ENCODE assay signal across 9 mouse cellular contexts in the genomic region with DNA sequence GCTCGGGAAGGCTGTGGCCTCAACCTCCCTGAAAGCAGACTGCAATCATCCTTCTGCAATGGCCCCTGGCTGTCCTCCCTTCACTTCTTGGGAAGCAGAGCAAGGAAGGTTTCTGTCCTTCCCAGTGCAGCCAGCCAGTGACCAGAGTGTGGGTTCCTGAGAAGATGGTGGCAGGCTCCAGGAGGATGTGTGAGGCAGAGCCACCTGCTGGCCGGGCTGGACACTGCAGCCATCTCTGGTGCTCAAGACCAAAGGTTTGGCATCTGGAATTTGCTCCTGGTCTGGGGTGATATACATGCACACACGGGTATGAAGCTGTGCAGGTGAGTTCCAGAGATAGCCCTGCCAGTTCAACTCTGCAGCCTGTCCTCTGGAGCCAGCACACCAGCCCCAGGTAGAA.
DNase-seq lines count a peak whose midpoint lies in the region; ATAC-seq and TF ChIP-seq lines count a peak whose summit lies in the region.
"Had no signal": no experiment of that assay in that cellular context is flagged by ENCODE, and none has a peak within 500 bp of the region (broad histone marks: within the 10 kb centered on the region; RNA-seq: fewer than 3 reads in every experiment).

No protein-coding gene starts in this region.

- TF ChIP-seq CTCF in kidney, adult 2 months (conservative IDR thresholded peaks at IDR 0.05; ENCODE audit: insufficient read depth, insufficient read length, low read depth, low read length): peak; percentile 76
- TF ChIP-seq CTCF in Patski (IDR thresholded peaks at IDR 0.05): peak; percentile 85
- TF ChIP-seq CTCF in left cerebral cortex, adult 2 months (IDR thresholded peaks at IDR 0.05): peak; percentile 78

- no peak for ATAC-seq in kidney, embryonic 14.5 days (ENCODE audit: low FRiP score, low TSS enrichment)
- peak; percentile 76 for ATAC-seq in Patski
- ATAC-seq in granulocyte monocyte progenitor cell, adult 5-6 weeks (replicated peaks; ENCODE audit: poor library complexity, severe bottlenecking): peak; percentile 63
- ATAC-seq in neural tube, embryonic 11.5 days (ENCODE audit: insufficient read depth, low FRiP score, low TSS enrichment): no peak

- no peaks in the 10 kb centered on the region for H3K27me3 ChIP-seq in kidney, adult 2 months (replicated peaks; ENCODE audit: control insufficient read depth, insufficient read depth, low read length)
- H3K27me3 ChIP-seq in kidney, embryonic 14.5 days (ENCODE audit: control insufficient read depth, insufficient read depth, low read length): peaks cover 19% of the 10 kb centered on the region
- H3K27me3 ChIP-seq in Patski: no peaks in the 10 kb centered on the region
- H3K27me3 ChIP-seq in neural tube, embryonic 11.5 days (ENCODE audit: control insufficient read depth, insufficient read depth, low read length): 0 out of 2 replicates have a peak, but pooled peaks cover 3% of the 10 kb centered on the region
- H3K27me3 ChIP-seq: neural tube, embryonic 12.5 days had no signal

- H3K4me1 ChIP-seq in kidney, adult 2 months (ENCODE audit: control insufficient read depth, insufficient read depth, low read length): no peaks in the 10 kb centered on the region
- no peaks in the 10 kb centered on the region for H3K4me1 ChIP-seq in kidney, embryonic 14.5 days (ENCODE audit: control insufficient read depth, insufficient read depth, low read length)
- H3K4me1 ChIP-seq in neural tube, embryonic 11.5 days (ENCODE audit: control insufficient read depth, insufficient read depth, low read length): peaks cover 14% of the 10 kb centered on the region

- H3K36me3 ChIP-seq in kidney, adult 2 months (ENCODE audit: control insufficient read depth, insufficient read depth, low read length): no peaks in the 10 kb centered on the region
- H3K36me3 ChIP-seq in kidney, embryonic 14.5 days (ENCODE audit: control insufficient read depth, insufficient read depth, low read length): no peaks in the 10 kb centered on the region
- no peaks in the 10 kb centered on the region for H3K36me3 ChIP-seq in neural tube, embryonic 11.5 days (ENCODE audit: control insufficient read depth, insufficient read depth, low read length)
- H3K36me3 ChIP-seq: neural tube, embryonic 12.5 days had no signal

- H3K4me3 ChIP-seq in kidney, adult 2 months (ENCODE audit: insufficient read depth, low read depth, low read length): no peak overlapping the region
- H3K4me3 ChIP-seq in kidney, embryonic 14.5 days (ENCODE audit: low read length): no peak overlapping the region
- no peak overlapping the region for H3K4me3 ChIP-seq in left cerebral cortex, adult 2 months
- H3K4me3 ChIP-seq in neural tube, embryonic 11.5 days (ENCODE audit: low read depth, low read length): no peak overlapping the region
- H3K4me3 ChIP-seq: neural tube, embryonic 12.5 days had no signal

- CTCF ChIA-PET in Patski (lab: Charles Lee): interaction anchor here (0.8 kb wide), 1 partner anchor 19 kb away, joined by 3 read pairs; no protein-coding TSS in a partner anchor

- in situ Hi-C loops in Patski (cut with MboI; ENCODE audit: low pct_unique_long_range_greater_than_20kb): loop anchor here (10.0 kb wide), 1 partner anchor 398 kb away; no protein-coding TSS in a partner anchor

- intact Hi-C loops in left cerebral cortex, adult 2 months (cut with DNase I): loop anchor here (5.0 kb wide), 3 partner anchors 391 to 1926 kb away; no protein-coding TSS in a partner anchor

- no peak for TF ChIP-seq POLR2A in kidney, adult 2 months (IDR thresholded peaks at IDR 0.05; ENCODE audit: low read depth, low read length)

- H3K27ac ChIP-seq in kidney, adult 2 months (ENCODE audit: insufficient read depth, low read depth, low read length): no peak overlapping the region
- no peak overlapping the region for H3K27ac ChIP-seq in kidney, embryonic 14.5 days (ENCODE audit: low read depth, low read length)
- H3K27ac ChIP-seq in left cerebral cortex, adult 2 months: no peak overlapping the region
- H3K27ac ChIP-seq in neural tube, embryonic 11.5 days (ENCODE audit: low read depth, low read length): no peak overlapping the region
- H3K27ac ChIP-seq: neural tube, embryonic 12.5 days had no signal

- no peaks in the 10 kb centered on the region for H3K9me3 ChIP-seq in kidney, embryonic 14.5 days (ENCODE audit: control insufficient read depth, low read length)
- H3K9me3 ChIP-seq in neural tube, embryonic 11.5 days (ENCODE audit: control insufficient read depth, low read length): no peaks in the 10 kb centered on the region
- H3K9me3 ChIP-seq: neural tube, embryonic 12.5 days had no signal

- no peak overlapping the region for H3K4me2 ChIP-seq in kidney, embryonic 14.5 days (replicated peaks; ENCODE audit: low read depth, low read length)
- H3K4me2 ChIP-seq in neural tube, embryonic 11.5 days (ENCODE audit: low read depth): no peak overlapping the region
- H3K4me2 ChIP-seq: neural tube, embryonic 12.5 days had no signal

- 26% methylated on average over 3 of the region's 3 CpGs for WGBS in kidney, adult 2 months
- 25% methylated on average over 3 of the region's 3 CpGs for WGBS in kidney, embryonic 14.5 days
- 33% methylated on average over 3 of the region's 3 CpGs for WGBS in neural tube, embryonic 11.5 days

- no peak overlapping the region for H3K9ac ChIP-seq in kidney, embryonic 14.5 days (ENCODE audit: low read depth, low read length)
- H3K9ac ChIP-seq in neural tube, embryonic 11.5 days (ENCODE audit: low read length): no peak overlapping the region
- H3K9ac ChIP-seq: neural tube, embryonic 12.5 days had no signal

- DNase-seq in kidney, adult 2 months: peak; percentile 59
- no peak for DNase-seq in Patski (ENCODE audit: low read depth, low spot score)
- DNase-seq in cerebellum, adult 18-20 months: peak; percentile 45 to 64
- peak; percentile 53 to 63 for DNase-seq in left cerebral cortex, adult 2 months (ENCODE audit: extremely low spot score in 1 of 2, low spot score in 2 of 2)
- peak; percentile 80 for DNase-seq in neural tube, embryonic 11.5 days (ENCODE audit: low spot score)
- no peak for DNase-seq in spleen, adult 12 weeks (ENCODE audit: low spot score)

- POLR2A ChIA-PET in Patski (lab: Charles Lee): no interaction called here

Comparison
In these comparisons a context has a peak if more than half of its experiments do, and no peak if none do; other contexts are left out.
1. DNase-seq: peak in kidney, adult 2 months (single experiment), cerebellum, adult 18-20 months (2 of 2), left cerebral cortex, adult 2 months (2 of 2) and neural tube, embryonic 11.5 days (single experiment); none in Patski (single experiment) and spleen, adult 12 weeks (single experiment).
2. ATAC-seq: peak in Patski (single experiment) and granulocyte monocyte progenitor cell, adult 5-6 weeks (single experiment); none in kidney, embryonic 14.5 days (single experiment) and neural tube, embryonic 11.5 days (single experiment).
3. Peak in every context shown above with its lines, with median percentiles within 50 percentile points of each other: CTCF ChIP-seq.